Mouse (Mus musculus): ENCODE measurements around the gene Cfap44. TPM values are rescaled to one million over a fixed set of nuclear protein-coding genes. Genes with fewer than 3 reads are reported as not detected.

Gene Cfap44
- total RNA-seq, 2 experiments from 2014 or later, result not detected

GRCm38 (mm10) chr16:44487194-44487593, 92.6 kb downstream of the Cfap44 start:
- DNase-seq (ENCODE audit: low spot score), result no peak
- intact Hi-C loops (cut with DNase I), result loop anchor here (10.0 kb wide), 2 partner anchors 238 to 608 kb away; partner anchors contain the start of genes Ccdc80 and Nepro

- DNase-seq (ENCODE audit: low spot score), result no peak
- intact Hi-C loops (cut with DNase I), result no loop called here
These were observed 96.5 kb downstream of the Cfap44 start for GRCm38 (mm10) chr16:44491051-44491450.

DNA sequence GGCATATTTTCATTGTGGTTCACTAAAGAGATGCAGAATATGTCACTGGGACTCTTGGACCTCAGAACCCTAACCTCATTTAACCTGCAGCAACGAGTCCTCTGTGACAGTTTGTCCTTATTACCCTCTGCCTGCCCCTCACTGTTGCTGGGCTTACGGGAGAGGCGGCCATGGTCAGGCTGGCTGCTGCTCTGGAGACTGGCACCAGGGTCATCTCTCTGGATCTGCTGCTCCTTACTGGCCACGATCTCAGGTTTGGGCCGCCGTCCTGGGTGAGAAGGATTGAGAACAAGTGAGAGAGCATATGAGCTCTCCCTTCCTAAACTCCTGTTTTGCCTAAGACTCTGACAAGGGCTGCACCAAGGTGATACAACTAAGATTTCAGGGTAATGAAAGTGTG, 97.6 kb downstream of the Cfap44 start:
- DNase-seq (ENCODE audit: low spot score), result no peak
- intact Hi-C loops (cut with DNase I), result no loop called here

GRCm38 (mm10) chr16:44492706-44493105, 98.1 kb downstream of the Cfap44 start:
- no peak for DNase-seq (ENCODE audit: low spot score)
- intact Hi-C loops (cut with DNase I), result no loop called here

DNA sequence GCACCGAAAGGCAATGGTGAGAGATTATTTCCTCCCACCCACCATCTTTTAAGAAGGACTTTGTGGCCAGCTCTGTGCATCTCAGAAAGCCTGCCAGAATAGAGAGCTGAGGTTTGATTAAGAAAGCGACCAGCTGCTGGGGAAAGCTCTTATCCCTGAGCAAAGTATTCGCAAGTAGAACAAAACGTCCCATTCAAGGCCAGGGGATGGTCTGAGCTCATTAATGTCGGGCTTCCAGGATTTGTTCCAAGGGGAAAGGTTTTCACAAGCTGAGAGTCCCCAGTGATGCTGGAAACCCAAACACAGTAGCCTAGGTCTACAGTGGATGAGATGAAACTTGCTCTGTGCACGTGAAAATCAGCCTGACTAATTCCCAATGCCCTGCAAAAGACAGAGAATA, 99.3 kb downstream of the Cfap44 start:
- DNase-seq (ENCODE audit: low spot score), result peak; percentile 53
- intact Hi-C loops (cut with DNase I), result no loop called here

GRCm38 (mm10) chr16:44494441-44495108, 100.0 kb downstream of the Cfap44 start:
- intact Hi-C loops (cut with DNase I), result no loop called here
- DNase-seq (ENCODE audit: low spot score), result no peak

DNA sequence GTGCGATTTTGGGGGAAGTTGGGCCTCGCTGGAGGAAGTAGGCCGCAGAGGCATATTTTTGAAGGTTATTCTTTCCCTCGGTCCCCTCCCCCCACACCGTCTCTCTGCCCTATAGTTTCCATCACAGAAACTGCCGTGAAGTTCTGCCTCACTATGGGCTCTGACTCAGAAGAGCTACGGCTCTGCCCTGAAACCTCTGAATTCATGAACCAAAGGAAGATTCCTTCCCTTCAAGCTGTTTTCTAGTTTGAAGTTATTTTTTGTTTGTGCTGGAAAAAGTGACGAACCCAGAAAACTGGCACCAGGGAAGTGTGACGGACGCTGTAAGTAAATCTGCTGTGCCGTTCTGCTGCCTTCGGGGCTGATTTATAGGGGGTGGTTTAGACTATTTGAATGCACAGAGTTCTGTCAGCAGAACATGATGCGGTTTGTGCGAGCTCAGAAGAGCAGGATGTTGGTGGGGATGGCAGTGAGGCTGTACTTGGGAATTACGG, 102.4 kb downstream of the Cfap44 start:
- no peak for DNase-seq (ENCODE audit: low spot score)
- intact Hi-C loops (cut with DNase I), result no loop called here

DNA sequence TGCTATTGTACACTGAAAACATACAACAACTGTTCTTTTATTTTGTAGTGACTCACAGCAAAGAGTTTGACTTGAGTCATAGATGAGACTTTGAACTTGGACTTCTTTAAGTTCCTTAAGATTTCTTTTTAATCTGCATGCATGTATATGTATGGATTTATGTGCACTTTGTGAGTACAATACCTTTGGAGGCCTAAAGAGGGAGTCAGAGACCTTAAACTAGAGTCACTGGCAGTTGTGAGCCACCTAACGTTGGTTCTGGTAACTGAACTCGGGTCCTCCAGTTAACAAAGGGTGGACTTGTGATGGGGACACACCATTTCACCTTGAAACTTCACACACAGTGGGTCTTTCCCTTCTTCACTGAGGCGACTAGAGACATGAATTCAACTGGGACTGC, 103.9 kb downstream of the Cfap44 start:
- intact Hi-C loops (cut with DNase I), result no loop called here
- no peak for DNase-seq (ENCODE audit: low spot score)

- DNase-seq (ENCODE audit: low spot score), result no peak
- intact Hi-C loops (cut with DNase I), result no loop called here
These were observed 107.2 kb downstream of the Cfap44 start for GRCm38 (mm10) chr16:44501783-44502182.

GRCm38 (mm10) chr16:44502325-44502724, 107.7 kb downstream of the Cfap44 start:
- DNase-seq (ENCODE audit: low spot score), result peak; percentile 33
- intact Hi-C loops (cut with DNase I), result no loop called here

GRCm38 (mm10) chr16:44502895-44503575, 108.4 kb downstream of the Cfap44 start:
- DNase-seq (ENCODE audit: low spot score), result peak; percentile 37
- intact Hi-C loops (cut with DNase I), result no loop called here

- no peak for DNase-seq (ENCODE audit: low spot score)
- intact Hi-C loops (cut with DNase I), result no loop called here
These were observed 110.6 kb downstream of the Cfap44 start for GRCm38 (mm10) chr16:44505243-44505642.

DNA sequence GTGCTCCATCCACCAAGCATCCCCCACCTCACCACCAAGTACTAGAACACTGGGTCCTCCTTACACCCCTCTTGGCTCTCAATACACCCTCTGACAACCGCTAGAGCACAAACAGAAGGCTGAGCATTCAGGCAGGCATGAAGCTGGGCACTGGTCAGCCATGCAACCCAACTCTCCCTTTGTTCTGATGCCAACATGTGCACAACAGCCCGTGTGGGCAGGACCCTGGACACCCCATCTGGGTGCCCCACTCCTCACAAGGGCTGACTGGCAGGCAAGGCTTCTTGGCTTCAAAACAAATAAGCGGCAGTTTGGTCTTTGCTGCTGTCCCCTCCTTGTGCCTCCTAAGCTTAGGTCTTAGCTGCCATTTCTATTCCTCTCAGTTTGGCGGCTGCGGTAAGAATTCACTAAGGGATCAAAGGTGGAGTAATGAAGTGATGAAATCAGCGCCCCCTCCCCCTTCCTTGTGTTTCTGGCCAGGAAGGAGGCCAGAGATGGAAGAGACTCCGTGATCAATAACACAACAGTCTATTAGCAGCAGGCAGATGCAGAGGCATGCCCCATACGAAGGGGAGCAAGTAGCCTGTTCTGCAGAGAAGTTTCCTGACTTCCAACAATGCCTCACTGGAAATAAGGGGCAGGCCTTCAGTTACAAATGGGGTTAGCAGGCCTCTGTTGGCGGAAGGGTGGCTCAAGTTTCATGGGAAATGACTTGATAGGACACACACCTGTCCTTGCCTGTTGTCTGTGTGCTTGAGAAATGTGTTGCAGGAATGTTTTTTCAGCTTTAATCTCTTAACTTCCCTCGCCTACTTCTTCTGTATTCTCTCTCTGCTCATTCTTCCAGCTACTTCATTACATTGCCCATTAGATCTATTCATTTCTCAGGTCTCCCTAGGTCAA, 112.7 kb downstream of the Cfap44 start:
- intact Hi-C loops (cut with DNase I), result no loop called here
- no peak for DNase-seq (ENCODE audit: low spot score)

- no peak for DNase-seq (ENCODE audit: low spot score)
- intact Hi-C loops (cut with DNase I), result no loop called here
These were observed 113.4 kb downstream of the Cfap44 start for GRCm38 (mm10) chr16:44508025-44508424.

- intact Hi-C loops (cut with DNase I), result no loop called here
- no peak for DNase-seq (ENCODE audit: low spot score)
These were observed 114.2 kb downstream of the Cfap44 start for GRCm38 (mm10) chr16:44508772-44509171.

GRCm38 (mm10) chr16:44509458-44510344, 115.1 kb downstream of the Cfap44 start:
- DNase-seq (ENCODE audit: low spot score), result no peak
- intact Hi-C loops (cut with DNase I), result no loop called here

DNA sequence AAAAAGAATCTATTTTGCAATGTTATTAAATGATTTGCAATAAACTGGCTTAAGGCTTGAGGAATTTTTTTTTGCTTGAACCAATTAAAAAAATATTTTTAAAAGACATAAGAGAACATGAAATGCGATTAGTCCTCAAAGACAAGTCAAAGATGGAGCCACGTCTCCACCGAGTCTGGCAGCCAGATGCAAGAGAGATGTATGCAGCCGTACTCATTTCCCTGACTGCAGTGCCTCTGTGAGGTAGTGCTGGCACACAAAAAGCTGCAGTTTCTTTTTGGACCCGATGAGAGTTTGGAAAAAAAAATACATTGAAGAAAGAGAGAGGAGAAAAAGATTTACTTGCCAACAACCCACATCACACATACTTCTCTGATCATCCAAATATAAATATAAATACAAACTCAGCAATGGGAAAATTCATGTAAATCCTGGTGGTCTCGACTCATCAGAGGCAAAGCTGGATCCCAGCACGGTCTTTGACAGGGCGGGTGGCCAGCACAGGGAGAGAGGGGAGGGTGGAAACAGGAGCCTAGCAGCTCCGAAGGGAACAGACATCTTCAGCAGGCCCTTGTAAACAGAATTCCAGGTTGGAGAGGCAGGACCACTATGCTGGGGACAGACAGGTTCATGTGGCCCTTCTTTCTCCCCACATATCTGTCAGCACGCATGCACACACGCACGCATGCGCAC, 116.1 kb downstream of the Cfap44 start:
- DNase-seq (ENCODE audit: low spot score), result no peak
- intact Hi-C loops (cut with DNase I), result no loop called here

DNA sequence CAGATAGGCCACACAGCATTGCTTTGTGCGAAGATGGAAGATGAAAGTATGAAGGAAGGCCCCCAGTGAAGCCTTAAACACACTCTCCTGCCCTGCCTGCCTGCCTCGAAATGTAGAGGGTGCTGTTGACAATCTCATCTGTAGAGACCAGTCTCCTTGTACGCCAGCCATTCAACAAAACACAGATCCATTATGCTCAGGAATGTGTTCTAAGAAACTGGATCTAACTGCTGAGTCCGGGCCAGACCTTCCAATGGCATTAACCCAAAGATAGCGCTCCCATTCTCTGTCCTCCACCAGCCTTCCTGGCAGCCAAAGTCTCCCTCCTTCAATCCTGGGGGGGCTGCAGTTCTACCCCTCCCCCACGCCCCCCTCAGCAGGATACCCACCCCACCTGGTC, 121.9 kb downstream of the Cfap44 start:
- intact Hi-C loops (cut with DNase I), result no loop called here

GRCm38 (mm10) chr16:44523595-44523994, 129.0 kb downstream of the Cfap44 start:
- DNase-seq (ENCODE audit: low spot score), result no peak
- intact Hi-C loops (cut with DNase I), result no loop called here

More for the DNA sequence above, 121.9 kb downstream of the Cfap44 start:
- no peak for DNase-seq (ENCODE audit: low spot score)

Measured in heart, postnatal 25 days (tissue).